Mouse (Mus musculus) bone marrow macrophage, adult 2 months (primary cell): ENCODE data around the gene Kcnip3.

Source experiments
- CTCF ChIP-seq: IDR thresholded peaks from 2 replicates; pipeline ENCODE4 v1.5.1; 2012; ENCODE audit warnings: low read depth, mild to moderate bottlenecking, low read length, moderate library complexity
- POLR2A ChIP-seq: IDR thresholded peaks from 2 replicates; pipeline ENCODE4 v1.6.1; 2012; ENCODE audit warnings: mild to moderate bottlenecking, low read depth, low read length, borderline replicate concordance

GRCm38 (mm10) chr2:127505196-127505595 is 16.7 kb downstream of the Kcnip3 start:
- no peak for TF ChIP-seq CTCF
- no peak for TF ChIP-seq POLR2A
